ENCODE assay signal across 17 mouse cellular contexts in the genomic region with DNA sequence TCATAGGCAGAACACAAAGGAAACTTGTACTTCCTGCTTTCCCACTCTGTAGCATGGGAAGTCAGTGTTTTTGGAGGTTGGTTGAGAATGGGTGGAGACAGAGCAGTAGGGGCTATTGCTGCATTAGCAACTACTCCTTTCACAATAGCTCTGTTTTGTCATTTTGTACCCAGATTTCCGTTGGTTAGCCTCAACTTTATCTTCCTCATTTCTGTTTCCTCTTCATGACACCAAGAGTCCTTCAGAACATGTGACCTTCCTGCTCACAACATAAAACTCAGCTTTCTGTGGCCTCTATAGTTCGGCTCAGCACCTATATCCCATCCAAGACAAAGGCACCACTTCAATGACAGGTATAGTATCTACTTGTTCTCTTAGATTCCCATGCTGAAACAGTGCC. TPM values are rescaled to one million over a fixed set of nuclear protein-coding genes. Genes with fewer than 3 reads are reported as not detected.
DNase-seq lines count a peak whose midpoint lies in the region; ATAC-seq and TF ChIP-seq lines count a peak whose summit lies in the region.
"Had no signal": no experiment of that assay in that cellular context is flagged by ENCODE, and none has a peak within 500 bp of the region (broad histone marks: within the 10 kb centered on the region; RNA-seq: fewer than 3 reads in every experiment).

No protein-coding gene starts in this region.

- H3K4me2 ChIP-seq in liver, embryonic 11.5 days, result no peak overlapping the region
- no peak overlapping the region for H3K4me2 ChIP-seq in liver, embryonic 15.5 days
- no peak overlapping the region for H3K4me2 ChIP-seq in hindbrain, embryonic 16.5 days (ENCODE audit: low read length)
- H3K4me2 ChIP-seq: forebrain, embryonic 13.5 days; limb, embryonic 15.5 days had no signal

- no peaks in the 10 kb centered on the region for H3K27me3 ChIP-seq in liver, embryonic 11.5 days (replicated peaks; ENCODE audit: control insufficient read depth, insufficient read depth, low read length)
- H3K27me3 ChIP-seq in liver, embryonic 15.5 days, result no peaks in the 10 kb centered on the region
- no peaks in the 10 kb centered on the region for H3K27me3 ChIP-seq in hindbrain, embryonic 16.5 days (replicated peaks; ENCODE audit: control insufficient read depth, insufficient read depth, low read length)
- H3K27me3 ChIP-seq: forebrain, embryonic 13.5 days had no signal

- no peaks in the 10 kb centered on the region for H3K4me1 ChIP-seq in liver, embryonic 11.5 days (replicated peaks; ENCODE audit: control insufficient read depth, insufficient read depth, low read length)
- peaks cover 15% of the 10 kb centered on the region for H3K4me1 ChIP-seq in bone marrow macrophage, adult 2 months (ENCODE audit: control insufficient read depth, insufficient read depth, low read length)
- H3K4me1 ChIP-seq in liver, embryonic 15.5 days (replicated peaks), result no peaks in the 10 kb centered on the region
- no peaks in the 10 kb centered on the region for H3K4me1 ChIP-seq in hindbrain, embryonic 16.5 days (ENCODE audit: control insufficient read depth, insufficient read depth, low read depth, low read length)
- H3K4me1 ChIP-seq: forebrain, embryonic 13.5 days; limb, embryonic 15.5 days had no signal

- intact Hi-C loops in left cerebral cortex, postnatal 36 days (cut with DNase I), result no loop called here

- H3K9ac ChIP-seq in liver, embryonic 11.5 days (ENCODE audit: low read depth, low read length), result no peak overlapping the region
- H3K9ac ChIP-seq in liver, embryonic 15.5 days, result no peak overlapping the region
- no peak overlapping the region for H3K9ac ChIP-seq in hindbrain, embryonic 16.5 days (ENCODE audit: low read depth, low read length)
- H3K9ac ChIP-seq: forebrain, embryonic 13.5 days; limb, embryonic 15.5 days had no signal

- 46% methylated on average over 2 of the region's 2 CpGs for WGBS in liver, embryonic 11.5 days
- 23% methylated on average over 2 of the region's 2 CpGs for WGBS in liver, embryonic 15.5 days (ENCODE audit: insufficient replicate concordance)
- WGBS in hindbrain, embryonic 16.5 days, result 68% methylated on average over 2 of the region's 2 CpGs

- no peak overlapping the region for H3K4me3 ChIP-seq in liver, embryonic 11.5 days (ENCODE audit: low read depth, low read length)
- H3K4me3 ChIP-seq in bone marrow macrophage, adult 2 months (ENCODE audit: insufficient read depth, low read length), result peak overlapping the region; percentile 39; the same call in 1 of the 2 replicates
- H3K4me3 ChIP-seq in liver, embryonic 15.5 days (replicated peaks), result no peak overlapping the region
- H3K4me3 ChIP-seq in hindbrain, embryonic 16.5 days (ENCODE audit: low read length), result no peak overlapping the region
- H3K4me3 ChIP-seq: forebrain, embryonic 13.5 days; limb, embryonic 15.5 days had no signal

- 0 out of 2 replicates have a peak, but pooled peaks have one; percentile 23 for ATAC-seq in liver, embryonic 11.5 days (replicated peaks; ENCODE audit: low FRiP score)
- ATAC-seq in liver, embryonic 15.5 days (ENCODE audit: insufficient read depth), result peak; percentile 56
- no peak for ATAC-seq in hindbrain, embryonic 16.5 days
- ATAC-seq: forebrain, embryonic 13.5 days had no signal

- TF ChIP-seq POLR2A in bone marrow macrophage, adult 2 months (IDR thresholded peaks at IDR 0.05; ENCODE audit: borderline replicate concordance, low read depth, low read length), result no peak

- no peak for TF ChIP-seq CTCF in bone marrow macrophage, adult 2 months (IDR thresholded peaks at IDR 0.05; ENCODE audit: low read depth, low read length)

- H3K9me3 ChIP-seq in liver, embryonic 11.5 days (ENCODE audit: control insufficient read depth, low read length), result no peaks in the 10 kb centered on the region
- no peaks in the 10 kb centered on the region for H3K9me3 ChIP-seq in liver, embryonic 15.5 days (replicated peaks)
- no peaks in the 10 kb centered on the region for H3K9me3 ChIP-seq in hindbrain, embryonic 16.5 days (ENCODE audit: control insufficient read depth, low read length)
- H3K9me3 ChIP-seq: forebrain, embryonic 13.5 days; limb, embryonic 15.5 days had no signal

- H3K36me3 ChIP-seq in liver, embryonic 11.5 days (ENCODE audit: control insufficient read depth, insufficient read depth, low read length), result no peaks in the 10 kb centered on the region
- no peaks in the 10 kb centered on the region for H3K36me3 ChIP-seq in liver, embryonic 15.5 days (replicated peaks)
- no peaks in the 10 kb centered on the region for H3K36me3 ChIP-seq in hindbrain, embryonic 16.5 days (ENCODE audit: control insufficient read depth, insufficient read depth, low read length)
- H3K36me3 ChIP-seq: limb, embryonic 15.5 days had no signal

- H3K27ac ChIP-seq in liver, embryonic 11.5 days (ENCODE audit: low read depth, low read length), result no peak overlapping the region
- peak overlapping the region; percentile 98 for H3K27ac ChIP-seq in bone marrow macrophage, adult 2 months (ENCODE audit: insufficient read depth, low read depth, low read length)
- H3K27ac ChIP-seq in liver, embryonic 15.5 days (replicated peaks), result no peak overlapping the region
- H3K27ac ChIP-seq in hindbrain, embryonic 16.5 days (ENCODE audit: low read depth, low read length), result no peak overlapping the region
- H3K27ac ChIP-seq: forebrain, embryonic 13.5 days; limb, embryonic 15.5 days had no signal

- DNase-seq in liver, embryonic 11.5 days (ENCODE audit: low spot score), result no peak
- no peak for DNase-seq in liver
- DNase-seq in skeletal muscle tissue, adult 2 months (ENCODE audit: low read depth, low spot score), result peak; percentile 36
- DNase-seq in left cerebral cortex, postnatal 36 days (ENCODE audit: low spot score in 2 of 2), result no peak
- DNase-seq: cerebellum, adult 11-12 months; gastrocnemius, postnatal 10 days; thymus, adult 2 months had no signal

RNA-seq across cellular contexts. Expression of a gene that starts 53.6 kb away (rescaled TPM):
- polyA plus RNA-seq in liver, embryonic 11.5 days (2014; fragmentation: Nextera tagmentation; extraction: Ambion mirVana), result not detected in 2 replicates
- 0.54 TPM in 1 of 2 replicates, not detected in the other for polyA plus RNA-seq in bone marrow macrophage, adult 2 months (2012; ENCODE audit: insufficient read depth, insufficient read length, missing spikeins)
- 2.3 and 3.4 TPM in 2 replicates for polyA plus RNA-seq in liver, embryonic 15.5 days (2015; fragmentation: Nextera tagmentation; extraction: Ambion mirVana)
- not detected for total RNA-seq in left cerebral cortex, postnatal 36 days (2021)
- polyA plus RNA-seq in hindbrain, embryonic 16.5 days (2015; fragmentation: Nextera tagmentation; extraction: Ambion mirVana), result 0.14 TPM in 1 of 2 replicates, not detected in the other
- total RNA-seq: ES-E14; gastrocnemius, postnatal 10 days; layer of hippocampus, postnatal 14 days had no signal
- polyA plus RNA-seq: embryonic facial prominence, embryonic 11.5 days; forebrain, embryonic 13.5 days; hindbrain, embryonic 11.5 days; limb, embryonic 15.5 days; small intestine, adult 2 months had no signal
